Mouse (Mus musculus) retina, embryonic 14.5 days (tissue): Measurements from ENCODE around the gene Lmf1.
A peak's percentile ranks its signal among the peaks of the same experiment; 100 is the strongest.

Source experiments
- DNase-seq: peaks from one replicate; pipeline ENCODE4 v3.0.0-alpha.2; 2015; ENCODE audit warnings: low spot score

The Lmf1 gene

DNA sequence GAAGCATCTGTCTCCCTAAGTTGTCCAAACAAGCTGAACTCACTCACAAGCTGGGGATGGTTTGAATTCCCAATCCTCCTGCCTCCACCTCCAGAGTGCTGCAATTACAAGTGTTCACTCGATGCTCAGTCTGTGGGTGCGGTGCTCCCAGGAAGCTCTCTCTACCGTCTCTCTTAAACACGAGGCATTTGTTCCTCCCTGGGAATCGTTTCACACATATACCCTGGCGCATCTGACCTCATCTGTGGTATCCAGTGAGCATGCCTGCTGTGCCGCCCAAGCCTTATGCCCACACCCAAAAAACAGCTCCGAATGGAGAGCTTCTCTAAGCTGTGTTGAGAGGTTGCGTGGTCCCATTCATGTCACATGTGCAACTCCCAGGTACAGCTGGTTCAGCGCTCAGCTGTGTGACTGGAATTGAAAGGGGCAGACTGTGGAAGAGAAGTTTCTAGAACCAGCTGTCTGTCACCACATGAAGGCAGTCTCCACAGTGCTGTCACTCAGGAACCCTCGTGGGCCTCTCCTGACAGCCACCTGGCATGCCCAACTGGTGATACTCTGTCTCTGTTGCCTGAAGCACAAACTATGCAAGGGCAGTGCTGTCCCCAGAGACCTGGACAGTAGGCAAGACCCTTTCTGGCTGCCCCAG, 29.4 kb downstream of the Lmf1 start:
- DNase-seq, result no peak

DNA sequence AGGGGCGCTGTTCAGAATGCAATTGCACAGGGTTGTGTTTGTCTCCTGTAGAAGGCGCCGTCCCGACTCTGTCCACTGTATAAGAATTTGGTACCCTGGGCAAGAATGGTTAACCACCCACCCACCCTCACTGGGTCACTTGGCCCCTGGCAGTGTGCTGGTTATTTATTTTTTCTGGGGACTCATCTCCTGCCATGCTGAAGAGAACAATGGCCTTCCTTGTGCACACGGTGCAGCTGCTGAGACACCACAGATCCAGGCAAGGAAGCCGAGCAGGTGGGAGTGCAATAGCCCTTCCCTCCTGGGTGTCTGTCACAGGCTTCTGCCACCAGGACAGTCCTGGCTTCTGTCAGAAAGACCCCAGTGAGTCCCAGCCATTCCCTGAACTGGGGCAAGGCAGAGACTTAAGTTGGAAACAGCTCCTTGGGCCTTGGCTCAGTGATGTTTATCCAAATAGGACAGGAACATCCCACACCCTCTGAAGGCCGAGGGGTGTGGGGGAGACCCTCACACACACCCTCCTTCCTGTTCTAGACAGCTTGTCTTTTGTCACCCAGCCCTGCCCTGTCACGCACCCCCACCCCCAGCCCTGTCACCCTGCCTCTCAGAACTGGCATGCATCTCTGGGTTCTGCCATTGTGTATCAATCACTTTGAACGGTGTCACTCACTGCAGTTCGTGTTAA, 30.1 kb downstream of the Lmf1 start:
- DNase-seq, result no peak

DNA sequence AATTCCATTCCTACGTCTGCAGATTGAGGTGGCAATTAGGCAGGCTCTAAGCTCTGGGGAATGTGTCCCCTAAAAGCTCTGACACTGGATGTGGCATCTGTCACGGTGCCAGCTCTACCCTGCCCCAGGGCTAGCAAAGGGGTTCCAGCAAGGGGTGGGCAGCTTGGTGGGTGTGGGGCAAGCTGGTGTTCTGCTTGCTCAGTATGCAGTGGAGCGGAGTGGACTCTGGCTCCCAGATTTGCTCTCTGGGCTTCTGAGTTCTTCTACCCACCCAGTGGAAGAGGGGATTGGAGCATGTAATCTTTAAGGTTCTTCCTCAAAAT, 30.6 kb downstream of the Lmf1 start:
- no peak for DNase-seq

DNA sequence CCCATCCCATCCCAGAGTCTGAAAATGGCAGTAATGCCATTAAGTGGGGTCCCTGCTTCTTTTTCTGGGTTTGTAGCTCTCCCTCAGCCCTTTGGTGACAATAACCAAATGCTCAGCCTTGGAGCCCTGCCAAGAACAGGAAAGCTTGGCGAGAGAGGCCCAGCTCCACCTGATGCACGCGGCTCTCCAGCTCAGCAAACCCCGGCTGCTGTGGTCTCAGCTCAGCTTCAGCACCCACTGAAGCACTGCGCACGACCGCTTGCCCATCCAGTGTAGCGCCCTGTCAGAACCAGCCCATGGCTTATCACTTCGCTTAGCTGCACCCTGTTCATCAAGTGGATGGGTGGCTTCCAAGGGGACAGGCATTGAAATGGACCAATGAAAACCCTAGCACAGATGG, 31.3 kb downstream of the Lmf1 start:
- DNase-seq, result no peak

DNA sequence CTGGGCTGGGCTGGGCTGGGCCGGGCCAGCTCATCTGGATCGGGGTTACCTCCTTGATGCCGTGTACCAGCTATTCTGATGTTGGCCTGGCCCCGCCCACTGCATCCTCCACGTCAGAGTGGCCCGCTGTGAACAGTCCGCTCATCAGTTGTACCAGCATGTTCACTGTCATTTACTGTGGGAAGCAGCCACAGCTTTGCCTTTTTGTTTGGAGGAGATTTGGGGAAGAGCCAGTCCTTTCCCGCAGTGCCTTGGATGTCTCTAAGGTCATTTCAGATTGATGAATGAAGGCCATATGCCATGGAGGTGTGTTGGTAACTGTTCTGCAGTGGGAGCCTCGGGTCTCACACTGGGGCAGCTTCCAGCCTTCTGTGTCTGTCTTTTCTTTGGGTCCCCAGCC, 33.7 kb downstream of the Lmf1 start:
- DNase-seq, result no peak

DNA sequence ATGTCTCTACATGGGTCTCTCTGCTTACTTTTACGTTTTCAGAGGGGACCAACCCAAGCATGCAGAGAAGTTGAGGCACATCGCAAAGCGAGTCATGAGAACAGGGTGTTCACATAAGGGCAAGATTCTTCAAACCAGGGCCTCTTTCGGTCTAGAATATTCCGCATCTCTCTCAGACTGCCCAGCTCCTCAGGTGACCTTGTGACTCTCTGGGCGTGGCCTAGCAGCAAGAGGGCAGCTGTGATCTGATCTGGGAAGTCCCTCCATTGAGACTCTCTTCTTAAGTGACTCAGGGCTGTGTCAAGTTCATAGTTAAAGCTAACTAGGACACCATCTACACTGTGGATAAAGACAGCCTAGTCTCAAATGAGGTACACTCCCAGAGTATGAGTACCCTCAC, 34.4 kb downstream of the Lmf1 start:
- DNase-seq, result no peak

DNA sequence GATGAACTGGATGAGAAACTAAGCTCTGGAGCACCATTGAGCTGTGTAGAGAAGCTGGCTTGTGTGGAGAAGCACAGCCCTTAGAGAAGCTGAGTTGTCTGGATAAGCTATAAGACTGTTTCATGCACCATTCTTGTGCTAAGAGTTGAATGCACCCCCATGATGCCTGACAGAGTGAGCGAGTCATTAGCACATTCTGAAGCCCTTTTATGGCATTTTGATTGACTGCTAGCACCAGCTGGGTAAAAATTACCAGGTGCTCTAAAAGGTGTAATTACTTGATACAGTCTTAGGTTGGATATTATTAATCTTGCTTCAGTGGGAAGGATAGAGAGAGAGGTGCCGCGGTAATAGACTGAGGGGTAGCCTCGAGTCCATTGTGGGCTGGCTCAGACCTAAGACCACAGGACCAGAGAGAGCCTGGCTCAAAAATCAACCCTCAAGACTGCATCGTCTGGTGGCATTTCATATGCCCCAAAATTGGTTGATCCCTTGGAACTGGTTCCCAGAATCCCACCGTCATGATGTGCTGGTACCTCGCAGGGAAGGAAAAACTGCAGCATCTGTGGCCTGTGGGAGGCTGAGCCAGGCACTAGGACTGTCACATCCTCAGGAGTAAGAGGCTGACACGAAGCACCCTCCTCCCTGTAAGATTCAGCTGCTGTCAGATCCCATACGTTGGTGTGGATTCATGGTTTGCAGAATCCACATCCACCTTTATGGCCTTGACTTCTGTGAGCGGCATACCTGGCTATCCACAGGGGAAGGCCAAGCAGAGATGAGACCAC, 36.0 kb downstream of the Lmf1 start:
- no peak for DNase-seq

DNA sequence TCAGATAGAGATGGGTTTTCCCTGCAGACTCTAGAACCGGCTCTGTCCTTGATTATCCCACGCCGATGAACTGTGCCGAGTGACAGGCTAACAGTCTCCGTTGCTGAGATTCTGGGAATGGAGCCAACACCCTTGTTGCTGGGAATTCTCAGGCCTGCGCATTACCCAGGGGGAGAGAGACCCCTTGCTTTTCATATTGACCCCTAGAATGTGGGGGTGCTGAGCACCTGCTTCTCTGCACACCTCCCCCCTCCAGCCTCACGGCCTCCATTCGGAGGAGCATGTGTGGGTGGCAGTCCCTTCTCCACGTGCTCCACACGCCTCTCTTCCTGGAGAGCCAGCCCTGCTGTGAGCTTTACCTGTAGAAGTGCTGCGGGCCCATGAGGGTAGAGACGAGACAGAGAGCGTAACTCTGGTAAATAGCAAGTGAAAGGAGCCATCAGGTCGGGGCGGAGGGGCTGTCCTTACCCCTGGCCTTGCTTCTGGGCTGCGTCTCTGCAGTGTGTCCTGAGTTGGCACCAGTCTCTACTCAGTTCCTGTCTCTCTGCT, 39.7 kb downstream of the Lmf1 start:
- no peak for DNase-seq

DNA sequence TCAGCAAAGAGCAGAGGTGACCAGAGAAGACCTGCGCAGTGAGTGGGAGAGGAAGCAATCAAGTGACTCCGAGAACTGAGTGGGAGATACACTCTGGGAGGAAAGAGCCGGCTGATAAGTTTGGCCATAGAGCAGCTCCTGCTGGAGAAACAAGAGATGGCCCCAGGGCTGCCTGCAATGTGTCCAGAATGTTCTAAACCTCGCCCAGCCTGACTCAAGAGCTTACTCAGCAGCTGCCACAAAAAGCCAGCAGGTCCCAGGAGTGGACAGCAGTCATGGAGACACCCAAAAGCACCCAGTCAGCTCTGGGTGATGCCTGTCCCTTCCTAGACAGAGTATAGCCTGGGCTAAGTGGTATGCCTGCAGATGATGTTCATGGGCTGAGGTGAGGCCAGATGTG, 44.6 kb downstream of the Lmf1 start:
- DNase-seq, result no peak

DNA sequence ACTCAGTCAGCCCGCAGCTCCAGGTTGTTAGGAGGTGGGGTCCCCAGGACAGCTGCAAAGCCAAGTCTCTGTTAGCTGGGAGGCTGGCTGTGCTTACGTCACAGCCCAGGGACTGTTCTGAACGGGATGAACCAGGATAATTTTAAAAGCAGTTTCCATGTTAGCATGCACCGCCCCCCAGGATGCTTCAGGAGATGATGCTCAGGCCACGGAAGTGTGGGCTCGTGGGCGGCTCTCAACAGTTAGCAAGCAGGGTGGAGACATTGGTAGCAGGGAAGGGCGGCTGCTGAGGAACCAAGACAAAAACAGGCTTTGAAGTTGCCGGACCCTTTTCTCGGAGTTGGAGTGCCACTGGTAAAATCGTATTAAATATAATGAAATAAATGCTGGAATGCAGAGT, 45.0 kb downstream of the Lmf1 start:
- DNase-seq, result no peak

DNA sequence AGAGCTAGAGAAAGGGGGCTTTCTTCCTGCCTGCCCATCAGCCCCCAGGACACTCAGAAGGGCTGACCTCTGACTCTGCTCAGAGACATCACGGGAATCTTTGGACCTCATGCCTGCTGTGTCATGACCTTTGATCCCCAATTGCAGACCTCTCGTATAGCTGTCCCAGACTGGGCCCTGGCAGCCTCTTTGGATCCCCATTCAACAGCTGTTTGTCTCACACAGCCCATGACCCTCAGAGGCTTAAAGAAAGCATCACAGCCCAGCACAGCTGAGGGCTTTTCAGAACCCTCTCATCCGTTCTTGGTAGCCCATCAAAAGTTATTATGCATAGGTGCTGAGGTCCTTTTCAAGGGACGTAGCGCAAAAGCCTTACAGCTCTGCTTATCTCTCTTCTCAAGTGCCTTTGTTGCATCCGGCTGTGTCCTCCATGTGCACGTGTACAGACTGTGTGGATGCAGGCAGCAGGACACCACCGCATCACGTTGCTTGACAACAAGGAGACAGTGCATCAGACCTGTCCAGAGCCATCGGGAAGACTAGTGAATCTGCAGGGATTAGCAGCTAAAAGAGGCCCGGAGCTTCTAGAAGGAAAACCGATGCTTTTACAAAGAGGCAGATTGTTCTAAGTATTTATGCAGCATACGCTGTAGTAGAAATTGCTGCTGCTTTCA, 45.7 kb downstream of the Lmf1 start:
- no peak for DNase-seq

DNA sequence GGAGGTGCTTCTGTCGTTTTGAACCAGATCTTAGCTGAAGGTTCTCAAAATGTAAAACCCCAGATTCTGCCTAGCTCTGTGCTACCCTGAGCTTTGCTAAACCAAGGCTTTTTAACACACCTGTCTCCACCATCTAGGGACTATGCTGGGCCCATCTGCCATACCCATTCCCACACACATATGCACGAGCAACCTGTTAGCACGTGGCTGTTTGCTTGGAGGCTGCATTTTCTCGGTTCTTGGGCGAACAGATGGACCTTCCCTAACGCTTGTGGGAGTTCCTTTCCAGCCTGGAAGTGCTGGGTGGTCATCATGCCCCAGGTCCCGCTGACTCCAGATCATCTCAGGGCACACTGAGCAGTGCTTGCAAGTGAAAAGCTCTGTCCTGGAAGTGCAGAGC, 46.4 kb downstream of the Lmf1 start:
- no peak for DNase-seq

DNA sequence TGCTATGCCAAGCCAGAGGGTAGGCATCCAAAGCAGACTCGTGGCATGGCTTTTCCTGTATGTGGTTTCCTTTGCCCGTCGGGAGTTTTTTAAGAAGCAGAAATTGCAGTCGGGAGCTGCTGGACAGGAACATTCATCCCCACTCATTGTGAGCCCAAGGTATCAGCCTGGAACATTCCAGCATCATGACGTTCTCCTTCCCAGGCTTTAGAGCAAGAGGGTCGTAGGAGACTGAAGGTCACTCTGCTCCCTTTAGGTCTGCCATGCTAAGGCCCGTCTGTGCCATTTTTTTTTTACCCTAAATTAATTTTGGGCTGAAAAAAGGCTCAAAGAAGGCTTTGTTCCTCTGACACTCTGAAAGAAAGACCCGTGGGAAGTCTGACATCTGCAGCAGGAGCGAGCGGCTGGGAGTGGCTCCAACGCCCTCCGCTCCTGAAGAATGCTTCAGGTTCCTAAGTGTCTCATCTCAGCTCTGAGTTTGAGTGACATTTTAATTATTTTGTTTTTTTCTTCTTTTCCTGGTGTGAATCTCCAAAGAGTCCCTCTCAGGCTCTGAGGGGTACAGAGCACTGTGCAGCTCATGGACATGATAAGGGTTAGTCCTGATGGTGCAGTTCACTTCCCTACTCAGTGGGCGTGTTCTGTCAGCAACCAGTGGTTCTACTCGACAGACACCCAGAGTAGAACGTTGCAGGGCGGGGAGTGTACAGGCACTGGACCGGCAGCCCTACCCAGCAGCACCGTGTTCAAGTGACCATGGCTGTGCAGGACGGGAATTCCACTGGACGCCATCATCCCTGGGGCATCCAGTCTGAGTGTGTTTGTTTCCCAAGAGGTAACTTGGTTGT, 47.5 kb downstream of the Lmf1 start:
- DNase-seq, result no peak

DNA sequence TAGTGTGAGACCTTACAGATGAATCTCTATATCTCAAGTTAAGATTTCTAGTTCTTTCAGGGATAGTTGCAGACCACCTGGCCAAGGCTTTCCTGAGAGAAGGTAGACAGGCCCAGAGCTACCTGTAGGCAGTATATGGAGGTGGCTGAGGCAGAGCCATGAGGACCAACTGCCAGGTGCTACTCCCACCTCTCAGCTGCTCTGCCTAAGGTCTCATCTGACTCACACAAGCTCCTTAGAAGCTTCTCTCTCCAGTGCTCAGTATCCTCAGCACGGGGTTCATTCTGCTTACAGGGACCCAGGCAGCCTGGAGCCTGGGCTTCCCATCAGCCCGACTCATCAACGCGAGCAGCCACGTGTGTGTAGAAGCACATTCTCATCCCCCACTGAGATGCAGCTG, 51.4 kb downstream of the Lmf1 start:
- no peak for DNase-seq

DNA sequence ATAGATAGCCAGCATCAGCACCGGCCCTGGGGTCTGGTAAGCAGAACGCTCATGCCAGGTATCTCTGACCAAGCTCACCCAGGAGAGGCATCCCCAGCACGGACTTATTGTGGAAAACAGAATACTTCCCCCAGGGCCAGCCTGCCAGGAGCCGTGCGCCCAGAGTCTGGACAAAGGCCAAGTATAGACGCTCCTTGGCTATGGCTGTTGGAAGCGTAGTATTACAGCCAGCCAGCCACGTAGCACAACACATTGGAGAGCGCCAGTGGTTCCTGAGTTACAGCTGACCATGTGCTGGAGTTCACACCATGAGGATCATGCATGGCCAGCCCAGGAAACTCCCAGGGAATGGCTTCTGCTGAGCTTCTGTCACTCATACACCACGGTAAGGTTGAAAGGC, 55.2 kb downstream of the Lmf1 start:
- DNase-seq, result no peak

DNA sequence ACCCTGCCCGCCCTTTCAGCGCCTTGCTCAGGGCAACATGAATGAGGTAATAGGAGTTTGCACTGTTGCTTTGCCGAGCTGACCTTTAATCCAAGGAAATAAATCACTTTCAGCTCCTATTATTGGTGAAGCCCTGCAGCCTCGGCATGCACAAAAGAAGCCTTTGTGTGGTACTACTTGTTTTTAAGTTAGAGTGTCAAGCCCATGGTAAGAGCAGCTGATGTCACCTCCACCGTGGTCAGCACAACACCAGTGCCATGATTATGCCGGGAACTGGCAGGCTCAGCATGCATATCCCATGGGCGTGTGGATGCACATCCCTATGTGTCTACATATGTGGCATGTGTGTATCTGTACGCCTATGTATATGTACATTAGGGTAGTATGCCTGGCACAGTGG, 56.5 kb downstream of the Lmf1 start:
- no peak for DNase-seq

DNA sequence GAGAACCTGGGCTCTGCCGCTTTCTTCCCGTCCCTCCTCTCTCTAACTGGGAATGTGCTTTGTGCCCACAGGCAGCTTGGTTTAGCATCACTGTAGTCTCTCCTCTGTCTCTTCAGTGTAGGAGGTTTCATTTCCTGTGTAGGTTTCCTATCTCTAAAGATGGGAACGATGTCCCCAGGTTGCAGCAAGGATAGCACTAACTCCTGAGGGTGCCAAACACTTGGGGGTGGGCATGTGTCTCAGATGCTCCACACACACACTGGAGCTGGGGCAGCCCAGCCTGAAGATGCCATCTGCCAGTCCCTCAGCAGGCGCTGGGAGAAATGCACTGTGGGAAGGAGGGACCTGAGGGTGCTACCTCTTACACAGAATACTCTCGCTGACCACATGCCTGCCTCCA, 56.9 kb downstream of the Lmf1 start:
- DNase-seq, result no peak

DNA sequence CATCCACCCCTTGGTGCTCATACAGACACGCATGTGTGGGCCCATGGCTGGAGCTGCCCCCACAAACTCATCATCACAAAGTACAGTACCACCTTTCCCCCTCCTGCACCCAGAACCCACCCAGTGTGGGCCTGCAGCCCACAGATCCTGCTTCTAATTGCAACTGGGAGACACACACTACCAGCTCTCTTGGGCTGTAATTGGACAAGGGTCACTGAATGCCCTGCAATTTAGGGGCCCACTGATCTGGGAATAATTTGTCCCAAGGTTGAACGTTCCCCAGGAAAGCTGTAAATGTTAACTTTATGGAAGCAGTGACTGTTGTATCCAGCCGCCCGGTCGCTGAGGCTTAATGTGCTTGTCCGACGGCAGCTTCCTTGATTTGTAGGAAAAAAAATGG, 59.1 kb downstream of the Lmf1 start:
- DNase-seq, result peak; percentile 33

DNA sequence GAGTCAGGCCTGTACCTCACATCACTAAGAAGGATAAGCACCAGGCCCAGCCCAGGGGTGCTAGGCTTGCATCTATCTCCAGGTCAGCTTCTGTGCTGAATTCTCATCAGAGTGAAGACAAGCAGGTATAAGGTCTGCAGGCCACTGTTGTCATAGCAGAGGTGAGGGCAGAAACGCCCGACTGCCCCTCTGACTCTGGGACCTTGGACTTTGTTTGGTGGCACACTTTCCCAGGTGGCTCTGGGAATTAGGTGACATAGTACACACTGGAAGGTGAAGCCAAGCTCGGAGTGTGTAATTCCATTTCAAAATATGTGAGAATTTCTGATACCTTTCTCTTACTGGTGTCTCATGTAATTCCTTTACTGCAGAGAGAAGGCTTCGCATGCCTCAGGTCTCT, 59.6 kb downstream of the Lmf1 start:
- DNase-seq, result no peak

DNA sequence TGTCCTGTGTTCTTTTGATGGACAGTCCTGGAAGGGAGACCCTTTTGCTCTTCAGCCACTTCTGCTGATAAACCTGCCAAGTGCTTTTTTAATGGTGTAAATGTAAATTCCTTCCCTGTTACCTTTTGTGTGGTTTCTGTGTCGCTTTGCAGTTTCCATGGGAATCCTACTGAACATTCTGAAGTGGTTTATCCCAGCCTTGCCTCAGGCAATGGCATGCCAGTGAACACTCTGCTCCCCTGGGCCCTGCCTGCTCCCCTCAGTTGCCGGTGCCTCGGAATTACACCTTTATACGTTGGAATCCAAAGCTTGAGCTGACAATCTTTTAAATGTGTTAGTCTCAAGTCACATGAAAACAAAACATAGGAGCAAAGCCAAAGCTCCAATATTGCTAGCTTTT, 62.1 kb downstream of the Lmf1 start:
- DNase-seq, result no peak

DNA sequence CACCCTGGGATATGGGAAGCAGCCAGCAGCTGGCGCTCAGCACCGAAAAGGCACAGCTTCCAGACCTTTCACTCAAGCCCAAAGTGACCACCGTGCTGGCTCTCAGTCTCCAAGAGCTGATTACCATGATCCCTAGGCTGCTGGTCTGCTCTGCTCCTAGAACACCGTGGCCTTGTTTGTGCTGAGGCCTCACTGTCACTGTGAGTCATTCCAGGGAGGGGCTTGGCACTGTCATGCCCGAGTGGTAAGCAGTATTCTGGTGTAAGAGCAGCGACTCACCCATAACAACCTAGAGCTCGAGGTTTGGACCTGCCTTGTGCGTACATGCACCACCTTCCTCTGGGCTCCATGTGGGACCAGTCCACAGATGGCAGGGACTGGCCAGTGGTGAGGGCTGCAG, 63.1 kb downstream of the Lmf1 start:
- DNase-seq, result no peak
